Mouse (Mus musculus) embryonic fibroblast, embryonic 13.5 days (primary cell): ENCODE measurements around the gene Ift140. TPM values are rescaled to one million over a fixed set of nuclear protein-coding genes. Genes with fewer than 3 reads are reported as not detected.
A peak's percentile ranks its signal among the peaks of the same experiment; 100 is the strongest.

ENCODE experiments used
- H3K27ac ChIP-seq: 2 replicates; pipeline ENCODE4 v1.5.1; 2012; ENCODE audit warnings: low read length, control low read depth, inconsistent platforms; ENCODE audit not compliant: insufficient read depth
- H3K4me1 ChIP-seq: 2 replicates; pipeline ENCODE4 v1.6.1; 2011; ENCODE audit warnings: low read length; ENCODE audit not compliant: control insufficient read depth, insufficient read depth
- H3K4me3 ChIP-seq: 2 replicates; pipeline ENCODE4 v1.5.1; 2011; ENCODE audit warnings: mild to moderate bottlenecking, control low read depth, low read length; ENCODE audit not compliant: insufficient read depth
- CTCF ChIP-seq: IDR thresholded peaks from 2 replicates; pipeline ENCODE4 v1.5.1; 2011; ENCODE audit warnings: mild to moderate bottlenecking, control low read depth, low read length, moderate library complexity, borderline replicate concordance; ENCODE audit not compliant: insufficient read depth
- POLR2A ChIP-seq: IDR thresholded peaks from 2 replicates; pipeline ENCODE4 v1.6.1; 2011; ENCODE audit warnings: low read depth, mild to moderate bottlenecking, control low read depth, low read length, moderate library complexity
- polyA plus RNA-seq: library from polyadenylated mRNA; stranded (reverse); fragments of >200 nt; gene quantifications from 2 replicates; pipeline ENCODE4 v1.2.4, GENCODE M21; 2011; ENCODE audit warnings: low read depth; ENCODE audit not compliant: missing spikeins, insufficient read length

The Ift140 gene
- polyA plus RNA-seq, 1 experiment: 17.8 TPM

- TF ChIP-seq CTCF (no peak), POLR2A (no peak)
Measured at GRCm38 (mm10) chr17:25089158-25089557, 73.3 kb downstream of the Ift140 start.

DNA sequence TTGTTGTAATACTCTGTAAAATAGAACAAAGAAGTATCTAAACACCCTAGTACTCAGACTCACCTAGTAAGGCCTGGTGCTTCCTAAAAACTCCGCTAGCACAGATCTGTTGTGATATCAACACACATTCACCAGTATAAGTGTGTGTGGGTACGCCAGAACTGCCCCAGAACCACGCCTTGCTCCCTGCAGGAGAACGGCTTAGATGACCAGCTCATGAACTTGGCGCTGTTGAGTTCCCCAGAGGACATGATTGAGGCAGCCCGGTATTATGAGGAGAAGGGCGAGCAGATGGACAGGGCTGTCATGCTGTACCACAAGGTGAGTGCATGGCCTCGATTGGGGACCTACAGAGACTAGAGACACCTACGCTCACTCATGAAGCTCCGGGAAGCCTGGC, 74.6 kb downstream of the Ift140 start:
- no peak for TF ChIP-seq POLR2A
- no peak for TF ChIP-seq CTCF
- H3K4me1 ChIP-seq: no peaks in the 10 kb centered on the region
- no peak overlapping the region for H3K4me3 ChIP-seq
- no peak overlapping the region for H3K27ac ChIP-seq

More at GRCm38 (mm10) chr17:25089158-25089557, 73.3 kb downstream of the Ift140 start:
- no peak overlapping the region for H3K27ac ChIP-seq
- H3K4me3 ChIP-seq: no peak overlapping the region
- H3K4me1 ChIP-seq: peaks cover 10% of the 10 kb centered on the region; the same call in 1 of the 2 replicates

DNA sequence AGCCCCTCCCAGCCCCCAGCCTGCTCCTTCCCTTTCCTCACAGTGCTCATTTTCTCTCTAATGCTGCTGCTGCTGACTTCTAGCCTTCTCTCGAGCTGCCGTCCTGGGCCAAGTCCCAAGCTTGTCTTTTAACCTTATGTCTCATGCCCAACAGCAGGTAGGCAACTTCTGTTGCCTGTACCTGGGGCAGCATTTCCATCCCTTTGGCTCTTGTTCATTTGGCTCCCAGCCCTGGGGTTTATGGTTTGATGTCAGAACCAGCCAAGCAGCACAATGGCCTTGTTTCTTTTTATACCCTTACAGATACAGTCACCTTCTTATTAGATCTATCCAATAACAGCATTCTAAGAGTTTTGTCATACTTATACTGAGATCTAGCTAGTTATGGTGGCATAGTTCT, 80.3 kb downstream of the Ift140 start:
- TF ChIP-seq POLR2A (no peak), CTCF (no peak)
- Histone ChIP-seq H3K27ac (no peak overlapping the region), H3K4me3 (no peak overlapping the region), H3K4me1 (no peaks in the 10 kb centered on the region)

GRCm38 (mm10) chr17:25100052-25100451, 84.2 kb downstream of the Ift140 start:
- Histone ChIP-seq H3K27ac (no peak overlapping the region), H3K4me1 (no peaks in the 10 kb centered on the region), H3K4me3 (no peak overlapping the region)
- no peak for TF ChIP-seq POLR2A
- TF ChIP-seq CTCF: no peak

- H3K4me1 ChIP-seq: no peaks in the 10 kb centered on the region
- no peak overlapping the region for H3K27ac ChIP-seq
- H3K4me3 ChIP-seq: no peak overlapping the region
- TF ChIP-seq POLR2A (no peak), CTCF (no peak)
Measured at GRCm38 (mm10) chr17:25101338-25101737, 85.5 kb downstream of the Ift140 start.

DNA sequence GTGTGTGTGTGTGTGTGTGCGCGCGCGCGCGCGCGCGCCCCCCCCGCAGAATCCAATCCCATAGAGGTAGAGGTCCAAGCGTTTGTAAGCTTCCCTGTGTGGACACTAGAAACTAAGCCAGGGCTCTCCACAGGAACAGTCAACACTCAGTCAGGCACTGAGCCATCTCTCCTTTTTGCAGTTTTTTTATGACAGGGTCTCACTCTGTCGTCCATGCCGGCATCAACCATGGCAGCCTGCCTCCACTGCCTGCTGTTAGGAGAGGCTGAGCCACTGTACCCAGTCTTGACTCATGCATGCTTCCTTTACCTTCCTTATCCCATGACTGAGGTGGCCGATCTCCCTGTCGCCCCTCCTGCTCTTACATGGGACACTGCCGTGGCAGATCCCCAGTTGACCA, 91.9 kb downstream of the Ift140 start:
- Histone ChIP-seq H3K27ac (no peak overlapping the region), H3K4me3 (no peak overlapping the region), H3K4me1 (no peaks in the 10 kb centered on the region)
- no peak for TF ChIP-seq POLR2A
- no peak for TF ChIP-seq CTCF

GRCm38 (mm10) chr17:25109578-25109977, 93.7 kb downstream of the Ift140 start:
- TF ChIP-seq POLR2A (no peak), CTCF (peak; percentile 52; the same call in 1 of the 2 replicates)
- Histone ChIP-seq H3K4me3 (no peak overlapping the region), H3K4me1 (no peaks in the 10 kb centered on the region), H3K27ac (no peak overlapping the region)

GRCm38 (mm10) chr17:25110590-25110989, 94.7 kb downstream of the Ift140 start:
- Histone ChIP-seq H3K27ac (no peak overlapping the region), H3K4me1 (no peaks in the 10 kb centered on the region), H3K4me3 (no peak overlapping the region)
- no peak for TF ChIP-seq CTCF
- TF ChIP-seq POLR2A: no peak

GRCm38 (mm10) chr17:25111220-25111619, 95.3 kb downstream of the Ift140 start:
- H3K4me1 ChIP-seq: 0 out of 2 replicates have a peak, but pooled peaks cover 2% of the 10 kb centered on the region
- TF ChIP-seq CTCF: no peak
- no peak for TF ChIP-seq POLR2A
- no peak overlapping the region for H3K4me3 ChIP-seq
- H3K27ac ChIP-seq: no peak overlapping the region

- TF ChIP-seq POLR2A (no peak), CTCF (no peak)
- H3K4me1 ChIP-seq: 0 out of 2 replicates have a peak, but pooled peaks cover 2% of the 10 kb centered on the region
- H3K27ac ChIP-seq: no peak overlapping the region
- no peak overlapping the region for H3K4me3 ChIP-seq
Measured at GRCm38 (mm10) chr17:25111739-25112422, 96.0 kb downstream of the Ift140 start.

DNA sequence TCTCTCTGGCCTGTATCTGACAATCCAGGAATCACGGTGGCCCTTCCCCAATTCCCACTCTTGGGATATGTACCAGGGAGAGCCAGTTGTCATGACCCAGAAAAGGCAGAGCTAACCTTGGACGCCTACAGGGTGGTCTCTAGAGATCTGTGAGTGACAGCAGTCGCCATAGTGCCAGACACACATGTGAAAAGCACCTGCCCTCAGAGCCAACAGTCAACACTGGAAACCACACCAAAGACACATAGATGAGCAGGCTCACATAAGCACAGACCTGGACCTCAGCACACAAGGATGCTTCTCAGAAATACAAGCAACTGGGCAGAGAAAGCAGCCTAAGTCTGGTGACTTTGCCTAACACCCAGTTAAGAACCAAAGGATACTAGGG, 96.5 kb downstream of the Ift140 start:
- Histone ChIP-seq H3K4me3 (no peak overlapping the region), H3K4me1 (0 out of 2 replicates have a peak, but pooled peaks cover 2% of the 10 kb centered on the region), H3K27ac (no peak overlapping the region)
- TF ChIP-seq POLR2A: no peak
- no peak for TF ChIP-seq CTCF
